Mouse (Mus musculus) 416B (cell line): Measurements from ENCODE around the gene Myl4.
A peak's percentile ranks its signal among the peaks of the same experiment; 100 is the strongest.

ENCODE experiments used
- DNase-seq: peaks from one replicate; pipeline ENCODE4 v3.0.0; 2011; ENCODE audit warnings: low read depth

Myl4 gene

DNA sequence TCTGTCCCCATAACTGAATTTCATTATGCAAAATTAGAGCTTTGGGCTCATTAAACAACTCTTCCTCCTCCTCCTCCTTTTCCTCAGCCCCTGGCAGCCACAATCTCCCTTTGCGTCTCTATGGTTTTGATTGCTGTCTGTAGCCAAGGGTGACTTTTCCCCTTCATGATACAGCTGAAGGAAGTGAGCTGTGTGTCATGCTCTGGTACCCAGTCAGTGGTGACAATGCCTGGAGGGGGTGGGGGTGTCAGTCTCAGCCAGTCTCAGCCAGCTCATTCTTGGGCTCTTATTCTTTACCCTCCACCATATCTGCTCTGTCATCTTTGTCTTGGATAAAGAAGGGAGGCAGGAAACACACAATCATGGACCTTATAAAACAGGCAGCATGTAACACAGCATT, 80.8 kb downstream of the Myl4 start:
- DNase-seq = peak; percentile 71

DNA sequence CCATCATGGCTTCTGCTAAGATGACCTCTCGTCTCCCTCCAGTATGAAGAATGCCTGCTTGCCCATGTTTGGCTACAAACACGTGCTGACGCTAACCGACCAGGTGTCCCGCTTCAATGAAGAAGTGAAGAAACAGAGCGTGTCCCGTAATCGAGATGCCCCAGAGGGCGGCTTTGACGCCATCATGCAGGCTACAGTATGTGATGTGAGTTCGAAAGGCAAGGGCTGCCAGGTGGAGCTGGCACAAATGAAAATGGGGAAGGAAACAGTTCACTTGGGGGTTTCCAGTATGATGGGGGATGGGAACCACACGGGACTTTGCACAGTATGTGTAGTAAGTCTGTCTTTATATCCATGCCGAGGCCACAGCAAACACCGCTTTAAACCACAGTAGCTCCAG, 86.5 kb downstream of the Myl4 start:
- no peak for DNase-seq

DNA sequence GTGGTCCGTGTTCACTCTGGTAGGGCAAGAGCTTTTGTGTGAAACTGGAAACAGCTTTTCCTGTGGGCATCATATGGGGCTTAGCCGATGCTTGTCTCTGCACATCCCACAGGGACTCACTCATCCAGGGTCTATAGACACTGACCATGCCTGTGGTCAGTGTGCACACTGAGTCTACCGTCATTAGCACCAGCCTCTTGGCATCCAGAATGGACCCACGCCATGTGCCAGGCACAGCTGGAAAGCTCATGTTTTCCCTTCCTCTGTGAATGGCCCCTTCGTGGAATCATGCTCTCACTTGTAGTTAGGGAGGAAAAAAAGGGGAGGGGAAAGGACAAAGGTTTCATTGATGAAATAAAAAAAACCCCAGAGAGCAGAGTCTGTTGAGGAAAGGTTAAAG, 87.5 kb downstream of the Myl4 start:
- DNase-seq = no peak

GRCm38 (mm10) chr11:104638906-104639305, 88.4 kb downstream of the Myl4 start:
- peak; percentile 85 for DNase-seq

DNA sequence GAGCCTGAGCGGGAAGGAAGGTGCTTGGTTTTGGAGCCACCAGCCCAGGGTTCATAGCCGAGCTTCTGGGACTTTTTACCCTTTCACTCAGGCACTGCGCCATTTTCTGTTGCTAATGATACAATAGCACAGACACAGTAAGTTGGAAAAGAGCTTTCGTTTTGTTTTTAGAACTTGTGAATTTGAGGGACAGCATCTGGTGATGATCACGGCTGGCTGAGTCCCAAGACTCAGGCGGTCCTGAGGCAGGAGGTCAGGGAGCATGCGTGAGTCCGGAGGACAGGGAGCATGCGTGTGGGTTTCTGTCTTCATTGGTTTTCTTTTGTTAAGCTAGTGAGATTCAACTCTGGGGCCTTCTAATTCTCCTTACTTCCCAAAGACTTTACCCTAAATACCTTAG, 89.2 kb downstream of the Myl4 start:
- no peak for DNase-seq

DNA sequence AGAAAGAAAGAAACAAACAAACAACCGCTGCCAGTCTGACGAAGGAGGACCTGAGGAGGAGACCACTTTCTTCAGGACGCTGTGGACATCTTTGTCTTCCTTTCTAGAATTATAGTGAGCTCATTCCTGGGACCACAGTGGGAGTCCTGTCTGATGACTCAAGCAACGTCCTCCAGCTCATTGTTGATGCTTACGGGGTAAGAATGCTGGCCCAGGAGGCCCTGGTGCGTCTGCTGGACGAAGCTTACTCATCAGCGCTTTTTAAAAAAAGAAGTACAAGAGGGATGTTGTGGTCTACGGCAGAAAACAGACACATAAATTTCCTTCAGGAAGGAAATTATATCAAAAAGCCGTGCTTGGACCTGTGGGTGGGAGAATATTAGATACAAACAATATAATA, 90.4 kb downstream of the Myl4 start:
- peak; percentile 71 for DNase-seq

DNA sequence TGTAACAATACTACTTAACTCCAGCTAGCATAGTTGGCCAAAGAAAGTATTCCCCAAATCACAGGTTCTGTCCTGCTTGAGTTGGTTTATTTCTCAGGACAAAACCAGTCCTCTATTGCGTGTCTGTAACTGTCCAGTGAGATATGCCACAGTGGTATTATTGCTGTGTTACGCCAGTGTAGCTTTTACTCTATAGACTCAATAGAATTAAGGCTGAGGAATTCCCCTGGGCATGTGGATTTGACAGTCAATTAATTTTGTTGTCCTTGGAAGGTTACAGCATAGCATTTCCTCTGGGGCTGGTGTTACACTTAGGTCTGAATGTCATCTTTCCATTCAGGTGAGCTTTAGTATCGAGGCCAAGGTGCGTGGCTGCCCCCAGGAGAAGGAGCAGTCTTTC, 92.8 kb downstream of the Myl4 start:
- no peak for DNase-seq
